Mouse (Mus musculus) ES-Bruce4 (cell line): ENCODE measurements around the gene Tmem100. TPM values are rescaled to one million over a fixed set of nuclear protein-coding genes. Genes with fewer than 3 reads are reported as not detected.

ENCODE experiments used
- H3K27ac ChIP-seq: 2 replicates; pipeline ENCODE4 v1.5.1; 2012; ENCODE audit warnings: low read length, inconsistent platforms; ENCODE audit not compliant: insufficient read depth
- H3K27me3 ChIP-seq: 2 replicates; pipeline ENCODE4 v1.6.1; 2012; ENCODE audit warnings: mild to moderate bottlenecking, low read length, inconsistent platforms; ENCODE audit not compliant: control insufficient read depth, poor library complexity, insufficient read depth, severe bottlenecking
- H3K36me3 ChIP-seq: 2 replicates; pipeline ENCODE4 v1.6.1; 2012; ENCODE audit warnings: inconsistent platforms, mild to moderate bottlenecking, low read length, moderate library complexity; ENCODE audit not compliant: control insufficient read depth, poor library complexity, insufficient read depth, severe bottlenecking
- H3K4me1 ChIP-seq: one replicate; pipeline ENCODE4 v1.8.1; 2011; ENCODE audit warnings: low read length; ENCODE audit not compliant: control insufficient read depth, insufficient read depth
- H3K4me3 ChIP-seq: 2 replicates; pipeline ENCODE4 v1.5.1; 2011; ENCODE audit warnings: low read depth, mild to moderate bottlenecking, low read length
- H3K9ac ChIP-seq: 2 replicates; pipeline ENCODE4 v1.6.1; 2012; ENCODE audit warnings: low read depth, mild to moderate bottlenecking, inconsistent platforms; ENCODE audit not compliant: poor library complexity, severe bottlenecking
- H3K9me3 ChIP-seq: replicated peaks from 2 replicates; pipeline ENCODE4 v1.6.1; 2012; ENCODE audit warnings: mild to moderate bottlenecking, low read length, inconsistent platforms; ENCODE audit not compliant: control insufficient read depth, poor library complexity, insufficient read depth, severe bottlenecking
- CTCF ChIP-seq: IDR thresholded peaks from one replicate; pipeline ENCODE4 v1.8.1; 2011; ENCODE audit warnings: low read depth, low read length
- EP300 ChIP-seq: IDR thresholded peaks from 2 replicates; pipeline ENCODE4 v1.6.1; 2011; ENCODE audit warnings: low read depth, low read length; ENCODE audit not compliant: insufficient read depth
- POLR2A ChIP-seq: IDR thresholded peaks from one replicate; pipeline ENCODE4 v1.8.1; 2011; ENCODE audit warnings: low read length; ENCODE audit not compliant: insufficient read depth
- polyA plus RNA-seq: library from polyadenylated mRNA; stranded (reverse); fragments of >200 nt; gene quantifications from 2 replicates; pipeline ENCODE4 v1.2.4, GENCODE M21; 2011; ENCODE audit warnings: low read depth; ENCODE audit not compliant: missing spikeins, insufficient read depth, insufficient read length

The Tmem100 gene
- polyA plus RNA-seq, 1 experiment, result 0.45 TPM

DNA sequence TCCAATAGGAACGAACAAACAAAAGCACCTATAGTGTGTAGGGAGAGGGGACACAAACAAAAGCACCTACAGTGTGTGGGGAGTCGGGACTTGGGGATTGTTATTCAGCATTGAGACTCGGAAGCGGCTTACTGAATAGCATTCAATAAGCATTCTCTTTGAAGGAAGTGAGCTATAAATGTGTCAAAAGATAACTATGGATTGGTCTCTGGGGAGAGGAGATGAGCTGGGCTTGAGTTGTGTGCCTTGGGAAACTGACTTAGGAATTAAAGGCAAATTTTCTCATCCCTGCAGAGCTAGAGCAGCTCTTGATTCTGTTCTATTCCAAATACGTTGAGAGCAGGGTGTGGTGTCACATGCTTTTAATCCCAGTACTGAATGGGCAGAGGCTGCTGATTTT, 54.0 kb downstream of the Tmem100 start:
- Histone ChIP-seq H3K9ac (no peak overlapping the region), H3K27ac (no peak overlapping the region), H3K4me1 (no peaks in the 10 kb centered on the region), H3K36me3 (no peaks in the 10 kb centered on the region), H3K27me3 (no peaks in the 10 kb centered on the region), H3K9me3 (no peaks in the 10 kb centered on the region), H3K4me3 (no peak overlapping the region)
- no peak for TF ChIP-seq CTCF
- no peak for TF ChIP-seq POLR2A
- TF ChIP-seq EP300, result no peak

Other genes starting within 250 kb of the Tmem100 start
- 13.9 and 14.0 TPM in 2 replicates for gene Pctp, start 27.5 kb upstream of the Tmem100 start, polyA plus RNA-seq
- gene Gm45716, start 157.3 kb downstream of the Tmem100 start, polyA plus RNA-seq, result 1.8 and 2.0 TPM in 2 replicates
- 18.7 and 19.6 TPM in 2 replicates for gene Mmd, start 219.1 kb downstream of the Tmem100 start, polyA plus RNA-seq